Mouse (Mus musculus): ENCODE results near the gene Polrmt.

- TF ChIP-seq CTCF (IDR thresholded peaks at IDR 0.05; ENCODE audit: low read depth, low read length) (no peak), GATA1 (IDR thresholded peaks at IDR 0.05; ENCODE audit: borderline replicate concordance, low read length) (no peak), TAL1 (conservative IDR thresholded peaks at IDR 0.05; ENCODE audit: low read depth, low read length) (no peak), GATA2 (IDR thresholded peaks at IDR 0.05; ENCODE audit: borderline replicate concordance, low read depth, low read length) (no peak)
These were observed 49.5 kb upstream of the Polrmt start for GRCm38 (mm10) chr10:79795905-79796304.
